Mouse (Mus musculus) liver, embryonic 18 days (tissue): ENCODE results near the gene Cand1. TPM values are rescaled to one million over a fixed set of nuclear protein-coding genes. Genes with fewer than 3 reads are reported as not detected.

Source experiments
- polyA plus RNA-seq: library from polyadenylated mRNA; depleted of rRNA; stranded (reverse); fragments of >200 nt; gene quantifications from 2 replicates; pipeline ENCODE4 v1.2.3, GENCODE M21; 2012; rRNA removed

Cand1 gene
- 9.7 and 11.2 TPM in 2 replicates for polyA plus RNA-seq

GRCm38 (mm10) chr10:119239969-119240721 is at the start of gene Cand1:
TSS of gene Cand1 (minus strand) at chr10:119240055.

Other genes with a start within 250 kb of the Cand1 start
- 1.2 and 1.6 TPM in 2 replicates for gene Grip1, start 213.8 kb upstream of the Cand1 start, polyA plus RNA-seq